Mouse (Mus musculus) embryonic facial prominence, embryonic 15.5 days (tissue): Measurements from ENCODE around the gene Mvb12b. TPM values are rescaled to one million over a fixed set of nuclear protein-coding genes. Genes with fewer than 3 reads are reported as not detected.

Experiments used
- ATAC-seq: fragments of 200-750 bp; cut with Nextera tagmentation; 2 replicates; pipeline ENCODE4 v1.8.0; 2017; ENCODE audit warnings: low read depth, moderate TSS enrichment; ENCODE audit not compliant: insufficient number of reproducible peaks, low FRiP score, low TSS enrichment
- H3K27ac ChIP-seq: fragments of 300-500 bp; sonication (generic); replicated peaks from 2 replicates; pipeline ENCODE4 v1.5.1; 2015; ENCODE audit warnings: mild to moderate bottlenecking, inconsistent platforms
- H3K27me3 ChIP-seq: fragments of 300-500 bp; sonication (generic); 2 replicates; pipeline ENCODE4 v1.6.1; 2015; ENCODE audit warnings: inconsistent platforms
- H3K36me3 ChIP-seq: fragments of 300-500 bp; sonication (generic); 2 replicates; pipeline ENCODE4 v1.6.1; 2015; ENCODE audit warnings: mild to moderate bottlenecking, inconsistent platforms
- H3K4me1 ChIP-seq: fragments of 300-500 bp; sonication (generic); 2 replicates; pipeline ENCODE4 v1.6.1; 2015; ENCODE audit warnings: inconsistent platforms
- H3K4me2 ChIP-seq: fragments of 300-500 bp; sonication (generic); replicated peaks from 2 replicates; pipeline ENCODE4 v1.6.1; 2015; ENCODE audit warnings: mild to moderate bottlenecking, inconsistent platforms
- H3K4me3 ChIP-seq: fragments of 300-500 bp; sonication (generic); replicated peaks from 2 replicates; pipeline ENCODE4 v1.5.1; 2015; ENCODE audit warnings: mild to moderate bottlenecking, inconsistent platforms
- H3K9ac ChIP-seq: fragments of 300-500 bp; sonication (generic); 2 replicates; pipeline ENCODE4 v1.6.1; 2015; ENCODE audit warnings: inconsistent platforms
- H3K9me3 ChIP-seq: fragments of 300-500 bp; sonication (generic); replicated peaks from 2 replicates; pipeline ENCODE4 v1.6.1; 2016; ENCODE audit warnings: inconsistent platforms
- WGBS: fragments of 180-500 bp; shearing (Covaris S2); methylation state at CpG from one replicate; pipeline ENCODE4 v1.1.7; 2015; 5-methylcytosine and 5-hydroxymethylcytosine counted together
- polyA plus RNA-seq: library from polyadenylated mRNA; unstranded; fragments of >200 nt; fragmentation: Nextera tagmentation; extraction: Ambion mirVana; gene quantifications from 2 replicates; pipeline ENCODE4 v1.2.1, GENCODE M21; 2015

Gene Mvb12b
- polyA plus RNA-seq, 1 experiment from 2014 or later, result 22.8 TPM

DNA sequence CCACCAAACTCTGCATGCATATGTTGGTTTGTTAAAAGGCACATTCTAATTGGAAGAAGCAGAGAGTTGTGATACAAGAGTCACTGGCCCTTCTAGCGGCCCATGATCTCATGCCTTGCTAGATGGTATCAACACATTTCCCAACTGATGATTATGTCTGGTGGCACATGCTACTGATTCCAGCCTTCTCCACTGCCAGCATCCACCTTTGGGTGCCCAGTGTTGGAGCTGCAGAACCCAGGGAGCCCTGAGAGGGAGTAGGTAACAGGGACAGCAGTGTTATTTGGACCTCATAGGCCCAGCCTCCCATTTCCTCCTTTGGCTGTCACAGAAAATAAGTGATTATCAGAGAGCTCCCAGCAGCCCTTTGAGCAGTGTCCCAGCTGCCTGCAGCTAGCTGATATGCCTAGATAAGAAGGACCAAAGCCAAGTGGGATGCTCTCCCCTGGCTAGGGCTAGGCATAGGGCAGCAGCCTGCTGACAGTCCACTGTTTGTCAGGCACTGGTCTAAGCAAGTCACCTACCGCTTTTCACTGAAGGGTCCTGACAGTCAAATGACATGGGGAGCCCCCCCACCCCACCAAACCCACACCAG, 44.7 kb downstream of the Mvb12b start:
- 87% methylated on average over 2 of the region's 2 CpGs for WGBS
- no peak overlapping the region for H3K9ac ChIP-seq
- ATAC-seq, result no peak
- H3K27ac ChIP-seq, result no peak overlapping the region
- no peaks in the 10 kb centered on the region for H3K9me3 ChIP-seq
- H3K4me2 ChIP-seq, result no peak overlapping the region
- H3K36me3 ChIP-seq, result no peaks in the 10 kb centered on the region; the same call in 1 of the 2 replicates
- no peak overlapping the region for H3K4me3 ChIP-seq
- H3K4me1 ChIP-seq, result peaks cover 20% of the 10 kb centered on the region
- no peaks in the 10 kb centered on the region for H3K27me3 ChIP-seq

DNA sequence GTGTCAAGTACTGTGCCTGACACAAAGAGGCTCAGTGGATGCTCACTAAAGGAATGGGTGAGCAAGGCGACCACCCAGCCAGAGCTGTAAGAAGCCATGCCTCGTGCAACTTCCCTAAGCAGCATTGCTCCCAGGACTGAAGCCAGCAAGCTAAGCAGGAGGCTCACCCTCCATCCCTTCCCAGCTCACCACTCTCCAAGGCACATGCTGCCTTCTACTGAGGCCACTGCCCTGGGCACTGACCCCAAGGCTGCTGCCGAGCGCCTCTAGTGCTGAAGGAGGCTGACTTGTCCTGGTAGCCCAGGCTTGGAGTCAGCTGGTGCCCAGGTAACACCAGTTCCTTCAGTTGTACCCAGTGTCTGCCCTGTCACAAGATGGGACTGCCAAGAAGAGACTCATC, 45.8 kb downstream of the Mvb12b start:
- no peak overlapping the region for H3K4me2 ChIP-seq
- no peaks in the 10 kb centered on the region for H3K27me3 ChIP-seq
- H3K27ac ChIP-seq, result no peak overlapping the region
- H3K4me3 ChIP-seq, result no peak overlapping the region
- no peaks in the 10 kb centered on the region; the same call in 1 of the 2 replicates for H3K36me3 ChIP-seq
- no peaks in the 10 kb centered on the region for H3K9me3 ChIP-seq
- no peak overlapping the region for H3K9ac ChIP-seq
- peaks cover 9% of the 10 kb centered on the region for H3K4me1 ChIP-seq
- ATAC-seq, result no peak
- WGBS, result 76% methylated on average over 4 of the region's 4 CpGs

DNA sequence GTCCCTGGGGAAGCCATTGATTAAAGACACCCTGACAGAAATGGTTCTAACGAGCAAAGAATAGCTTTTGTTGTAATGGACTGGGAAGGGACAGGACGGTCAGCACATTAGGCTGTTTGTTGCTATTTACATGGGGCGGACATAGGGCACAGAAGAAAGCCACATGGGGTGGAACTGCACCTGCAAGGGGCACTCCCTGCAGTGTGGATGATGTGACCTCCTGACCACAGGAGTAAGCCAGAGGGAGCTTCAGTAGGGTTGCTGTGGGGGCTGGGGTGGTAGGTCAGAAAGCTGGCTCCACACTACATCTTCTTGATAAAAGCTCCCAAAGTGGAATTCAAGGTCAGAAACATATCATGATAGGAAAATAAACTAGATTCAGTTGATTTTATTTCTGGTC, 47.3 kb downstream of the Mvb12b start:
- 78% methylated on average over 3 of the region's 3 CpGs for WGBS
- ATAC-seq, result no peak
- no peak overlapping the region for H3K27ac ChIP-seq
- no peaks in the 10 kb centered on the region for H3K27me3 ChIP-seq
- no peak overlapping the region for H3K9ac ChIP-seq
- H3K36me3 ChIP-seq, result no peaks in the 10 kb centered on the region; the same call in 1 of the 2 replicates
- no peaks in the 10 kb centered on the region for H3K9me3 ChIP-seq
- no peak overlapping the region for H3K4me2 ChIP-seq
- 0 out of 2 replicates have a peak, but pooled peaks cover 3% of the 10 kb centered on the region for H3K4me1 ChIP-seq
- H3K4me3 ChIP-seq, result no peak overlapping the region

DNA sequence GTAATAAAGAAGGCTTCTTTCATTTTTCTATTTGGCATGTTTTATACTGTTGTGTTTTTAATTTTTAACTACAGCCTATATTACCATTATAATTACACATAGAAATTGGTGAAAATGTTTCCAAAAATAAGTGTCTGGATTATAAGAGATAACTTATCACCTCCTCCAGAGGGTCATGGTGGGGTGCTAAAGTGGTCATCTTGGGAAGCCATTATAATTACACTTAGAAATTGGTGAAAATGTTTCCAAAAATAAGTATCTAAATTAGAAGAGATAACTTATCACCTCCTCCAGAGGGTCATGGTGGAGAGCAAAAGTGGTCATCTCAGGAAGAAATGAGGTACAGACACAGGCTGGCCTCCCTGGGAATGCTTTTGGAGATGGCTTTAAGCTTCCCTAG, 48.5 kb downstream of the Mvb12b start:
- Histone ChIP-seq H3K4me3 (no peak overlapping the region), H3K36me3 (peaks cover 6% of the 10 kb centered on the region; the same call in 1 of the 2 replicates), H3K9me3 (no peaks in the 10 kb centered on the region), H3K27me3 (no peaks in the 10 kb centered on the region), H3K27ac (no peak overlapping the region), H3K4me1 (peaks cover 7% of the 10 kb centered on the region; the same call in 1 of the 2 replicates), H3K9ac (no peak overlapping the region), H3K4me2 (no peak overlapping the region)
- ATAC-seq, result no peak

DNA sequence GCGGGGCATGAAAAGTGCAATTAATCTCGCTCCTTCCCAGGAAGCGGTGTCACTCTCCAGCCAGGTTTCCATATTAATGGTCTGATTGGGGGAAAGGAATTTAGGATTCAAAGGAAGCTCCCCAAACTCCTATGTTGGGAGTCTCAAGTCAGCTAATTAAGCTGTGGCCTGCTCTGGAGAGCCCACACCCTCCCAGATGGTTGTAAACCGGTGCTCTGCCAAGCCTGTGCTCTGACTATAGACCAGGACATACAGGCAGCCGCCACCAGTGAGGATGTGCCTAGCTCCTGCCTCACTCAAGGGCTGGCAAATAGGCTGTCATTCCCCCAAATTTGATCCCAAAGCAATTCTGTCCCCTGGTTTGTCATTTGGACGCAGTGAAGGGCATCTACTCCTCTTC, 50.4 kb downstream of the Mvb12b start:
- H3K9me3 ChIP-seq, result no peaks in the 10 kb centered on the region
- H3K27me3 ChIP-seq, result no peaks in the 10 kb centered on the region
- peaks cover 8% of the 10 kb centered on the region; the same call in 1 of the 2 replicates for H3K36me3 ChIP-seq
- peaks cover 11% of the 10 kb centered on the region for H3K4me1 ChIP-seq
- no peak overlapping the region for H3K9ac ChIP-seq
- 87% methylated on average over 6 of the region's 6 CpGs for WGBS
- no peak overlapping the region for H3K4me3 ChIP-seq
- no peak for ATAC-seq
- no peak overlapping the region for H3K27ac ChIP-seq
- no peak overlapping the region for H3K4me2 ChIP-seq

DNA sequence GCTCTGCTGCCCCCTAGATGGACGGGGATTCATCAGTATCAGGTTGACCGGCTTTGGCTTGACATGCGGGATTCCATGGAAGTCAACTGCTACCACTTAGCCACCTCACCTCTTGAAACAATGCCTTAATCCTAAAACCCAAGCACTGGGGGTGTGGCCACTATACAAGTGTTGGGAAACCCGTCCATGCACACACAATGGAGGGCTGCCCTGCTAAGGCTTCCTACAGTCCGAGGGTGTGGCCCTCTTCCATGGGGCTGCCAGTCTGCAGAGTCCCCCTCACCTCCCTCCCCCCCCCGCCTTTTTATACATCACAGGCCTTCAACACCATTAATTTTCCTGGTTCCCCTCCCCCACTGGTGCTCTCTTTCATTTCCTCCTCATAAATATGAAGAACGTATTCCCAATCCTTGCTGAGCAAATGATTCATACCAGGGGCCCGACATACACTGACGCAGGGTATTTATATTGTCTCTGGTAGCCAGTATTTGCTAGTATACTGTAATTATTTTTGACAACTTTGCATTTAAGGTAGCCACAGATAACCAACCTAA, 51.0 kb downstream of the Mvb12b start:
- Histone ChIP-seq H3K36me3 (peaks cover 8% of the 10 kb centered on the region; the same call in 1 of the 2 replicates), H3K9ac (no peak overlapping the region), H3K4me3 (no peak overlapping the region), H3K4me2 (no peak overlapping the region), H3K27ac (no peak overlapping the region), H3K9me3 (no peaks in the 10 kb centered on the region), H3K4me1 (peaks cover 11% of the 10 kb centered on the region), H3K27me3 (no peaks in the 10 kb centered on the region)
- 73% methylated on average over 9 of the region's 9 CpGs for WGBS
- ATAC-seq, result no peak

DNA sequence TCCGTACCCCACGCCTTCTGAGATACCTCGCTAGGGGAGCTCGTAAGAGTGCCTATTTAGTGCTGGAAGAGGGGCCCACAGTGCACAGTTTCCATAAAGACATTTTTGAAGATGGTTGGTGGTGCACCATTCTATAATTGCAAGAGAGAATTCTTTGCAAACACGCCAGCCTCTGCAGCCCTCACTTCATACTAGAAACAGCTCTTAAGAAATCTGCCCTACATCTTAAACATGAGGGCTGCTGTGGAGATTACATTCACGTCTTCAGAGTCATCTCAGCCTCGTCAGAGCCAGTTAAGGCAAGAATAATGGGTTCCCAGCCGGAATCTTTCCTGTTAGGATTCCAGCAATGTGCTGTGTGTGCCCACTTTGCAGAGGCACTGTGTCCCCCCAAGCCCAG, 52.7 kb downstream of the Mvb12b start:
- 82% methylated on average over 8 of the region's 8 CpGs for WGBS
- Histone ChIP-seq H3K27me3 (no peaks in the 10 kb centered on the region), H3K9me3 (no peaks in the 10 kb centered on the region), H3K9ac (no peak overlapping the region), H3K4me2 (no peak overlapping the region), H3K36me3 (peaks cover 8% of the 10 kb centered on the region; the same call in 1 of the 2 replicates), H3K4me3 (no peak overlapping the region), H3K27ac (no peak overlapping the region), H3K4me1 (peaks cover 11% of the 10 kb centered on the region)
- no peak for ATAC-seq

DNA sequence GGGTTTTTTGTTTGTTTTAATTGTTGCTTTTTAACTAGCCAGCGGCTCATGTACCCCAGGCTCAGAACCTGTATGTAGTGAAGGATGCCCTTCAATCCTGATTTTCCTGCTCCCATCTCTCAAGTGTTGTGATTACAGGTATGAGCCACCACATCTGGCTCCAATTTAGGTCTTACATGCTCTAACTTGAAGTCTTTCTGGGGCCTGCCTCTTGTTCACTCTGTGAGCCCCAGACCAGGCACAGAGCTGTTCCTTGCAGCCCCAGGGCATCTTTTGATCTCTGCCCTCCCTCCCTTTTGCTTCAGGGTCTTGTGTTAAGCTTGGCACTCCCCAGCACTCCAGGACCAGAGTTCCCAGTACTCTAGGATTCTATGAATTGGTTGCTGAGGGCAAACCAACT, 53.8 kb downstream of the Mvb12b start:
- H3K4me1 ChIP-seq, result peaks cover 11% of the 10 kb centered on the region
- WGBS, result 43% methylated on average over 1 of the region's 1 CpGs

DNA sequence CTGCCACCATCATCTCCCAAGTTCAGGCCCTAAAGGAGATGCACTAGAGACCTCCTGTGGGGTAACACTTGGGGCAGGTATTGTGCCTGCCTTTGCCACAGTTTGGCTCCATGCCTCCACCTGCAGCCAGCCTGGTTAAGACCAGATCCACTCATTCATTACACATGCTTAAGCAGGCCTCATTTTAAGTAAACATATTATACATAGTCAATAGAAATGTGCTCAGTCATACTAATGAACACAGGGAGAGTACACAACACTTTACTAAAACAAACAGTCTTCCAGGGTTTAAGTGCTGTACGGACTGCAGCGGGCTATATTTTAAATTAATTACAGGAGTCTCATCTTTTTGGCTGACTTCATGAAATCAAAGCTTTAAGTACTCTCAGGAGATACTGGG, 57.9 kb downstream of the Mvb12b start:
- H3K4me3 ChIP-seq, result no peak overlapping the region
- no peaks in the 10 kb centered on the region for H3K27me3 ChIP-seq
- H3K4me1 ChIP-seq, result peaks cover 11% of the 10 kb centered on the region
- no peak for ATAC-seq
- no peak overlapping the region for H3K9ac ChIP-seq
- H3K4me2 ChIP-seq, result no peak overlapping the region
- no peaks in the 10 kb centered on the region for H3K9me3 ChIP-seq
- H3K27ac ChIP-seq, result no peak overlapping the region
- WGBS, result 72% methylated on average over 2 of the region's 2 CpGs
- peaks cover 33% of the 10 kb centered on the region for H3K36me3 ChIP-seq

More for the DNA sequence above, 53.8 kb downstream of the Mvb12b start:
- Histone ChIP-seq H3K27me3 (no peaks in the 10 kb centered on the region), H3K4me3 (no peak overlapping the region), H3K36me3 (peaks cover 15% of the 10 kb centered on the region; the same call in 1 of the 2 replicates), H3K9ac (no peak overlapping the region), H3K27ac (no peak overlapping the region), H3K4me2 (no peak overlapping the region), H3K9me3 (no peaks in the 10 kb centered on the region)
- ATAC-seq, result no peak

DNA sequence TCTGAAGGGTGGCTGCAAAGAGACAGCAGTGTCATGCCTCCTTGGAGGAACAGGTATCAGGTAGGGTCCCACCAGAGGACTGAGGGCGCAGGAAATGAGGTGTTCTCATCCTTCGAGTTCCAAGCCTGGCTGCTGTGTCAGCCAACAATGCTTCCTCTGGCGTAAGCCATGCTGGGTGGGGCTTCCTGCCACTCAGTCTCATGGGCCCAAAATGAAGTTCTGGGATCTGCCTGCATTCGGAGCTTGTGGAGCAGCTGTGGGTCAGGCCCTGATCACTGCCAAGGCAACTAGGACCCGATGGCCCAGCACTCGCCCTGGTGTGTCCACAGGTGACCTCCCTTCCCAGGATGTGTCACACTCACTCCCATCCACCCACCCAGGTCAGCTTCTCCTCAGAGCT, 61.0 kb downstream of the Mvb12b start:
- no peak for ATAC-seq
- no peak overlapping the region for H3K4me3 ChIP-seq

DNA sequence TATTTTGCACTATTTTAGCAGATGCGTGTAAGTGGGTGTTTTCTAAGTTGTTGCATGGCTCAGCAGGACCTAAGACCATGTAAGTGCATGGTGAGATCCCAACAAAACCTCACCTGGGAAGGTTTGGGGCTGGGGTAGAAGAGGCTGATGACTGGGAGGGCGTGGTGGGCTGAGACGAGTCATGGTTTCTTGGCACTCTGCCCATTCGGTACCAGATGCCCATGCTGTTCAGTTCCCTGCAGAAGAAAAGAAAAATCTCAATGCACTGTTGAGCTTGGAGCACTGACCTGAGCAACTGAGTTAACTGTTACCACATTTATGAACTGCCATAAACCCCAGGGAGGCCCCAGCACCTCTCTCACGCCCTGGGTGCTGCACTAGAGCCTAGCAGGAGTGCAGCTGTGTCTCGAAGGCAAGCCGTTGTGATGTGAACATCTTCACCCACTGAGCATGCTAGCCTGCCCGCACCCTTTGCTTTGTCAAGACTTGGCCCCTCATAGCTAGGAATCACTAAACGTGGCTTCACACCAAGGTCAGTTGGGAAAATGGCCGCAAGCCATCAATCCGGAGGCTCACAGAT, 62.7 kb downstream of the Mvb12b start:
- H3K27ac ChIP-seq, result no peak overlapping the region
- no peaks in the 10 kb centered on the region for H3K9me3 ChIP-seq
- WGBS, result 84% methylated on average over 11 of the region's 11 CpGs
- no peak overlapping the region for H3K4me2 ChIP-seq
- no peaks in the 10 kb centered on the region for H3K27me3 ChIP-seq
- H3K36me3 ChIP-seq, result peaks cover 53% of the 10 kb centered on the region
- no peak for ATAC-seq
- H3K4me1 ChIP-seq, result peaks cover 6% of the 10 kb centered on the region; the same call in 1 of the 2 replicates
- no peak overlapping the region for H3K4me3 ChIP-seq
- no peak overlapping the region for H3K9ac ChIP-seq

More for the DNA sequence above, 61.0 kb downstream of the Mvb12b start:
- Histone ChIP-seq H3K27me3 (no peaks in the 10 kb centered on the region), H3K4me2 (no peak overlapping the region), H3K27ac (no peak overlapping the region), H3K9ac (no peak overlapping the region), H3K4me1 (peaks cover 5% of the 10 kb centered on the region; the same call in 1 of the 2 replicates), H3K9me3 (no peaks in the 10 kb centered on the region), H3K36me3 (peaks cover 42% of the 10 kb centered on the region)
- WGBS, result 83% methylated on average over 6 of the region's 6 CpGs
